Mouse (Mus musculus): ENCODE data around the gene 1700012B09Rik. TPM values are rescaled to one million over a fixed set of nuclear protein-coding genes. Genes with fewer than 3 reads are reported as not detected.

The 1700012B09Rik gene
- not detected for polyA plus RNA-seq (2014; fragmentation: Illumina TruSeq; extraction: RNeasy Lipid Tissue Mini Kit (QIAGEN cat#74804); ENCODE audit: low read depth, low replicate concordance)

GRCm38 (mm10) chr9:14770803-14771471 lies at the start of gene 1700012B09Rik:
Gene 1700012B09Rik (minus strand): TSS chr9:14771030.

GRCm38 (mm10) chr9:14784039-14785002 lies 13.5 kb upstream of the 1700012B09Rik start, which contains the start of the genes Mre11a and Ankrd49:
Gene Mre11a (plus strand): TSS chr9:14784654.
Gene Ankrd49 (minus strand): TSS chr9:14784856.

GRCm38 (mm10) chr9:14752001-14752522 lies 18.8 kb downstream of the 1700012B09Rik start, which contains the start of gene Fut4:
Gene Fut4 (minus strand): TSS chr9:14752393.

GRCm38 (mm10) chr9:14740151-14740924 lies 30.5 kb downstream of the 1700012B09Rik start, which contains the start of gene Piwil4:
Gene Piwil4 (minus strand): TSS chr9:14740733.

Other genes starting within 250 kb of the 1700012B09Rik start
- 8.5 TPM for gene Amotl1, start 126.0 kb downstream of the 1700012B09Rik start, polyA plus RNA-seq (2014; fragmentation: Illumina TruSeq; extraction: RNeasy Lipid Tissue Mini Kit (QIAGEN cat#74804); ENCODE audit: low read depth, low replicate concordance)
- gene Piwil4, start 30.3 kb downstream of the 1700012B09Rik start, polyA plus RNA-seq (2014; fragmentation: Illumina TruSeq; extraction: RNeasy Lipid Tissue Mini Kit (QIAGEN cat#74804); ENCODE audit: low read depth, low replicate concordance) = 4.0 TPM
- gene Fut4, start 18.6 kb downstream of the 1700012B09Rik start, polyA plus RNA-seq (2014; fragmentation: Illumina TruSeq; extraction: RNeasy Lipid Tissue Mini Kit (QIAGEN cat#74804); ENCODE audit: low read depth, low replicate concordance) = 85.7 TPM
- gene Mre11a, start 13.6 kb upstream of the 1700012B09Rik start, polyA plus RNA-seq (2014; fragmentation: Illumina TruSeq; extraction: RNeasy Lipid Tissue Mini Kit (QIAGEN cat#74804); ENCODE audit: low read depth, low replicate concordance) = 54.9 TPM
- 63.7 TPM for gene Ankrd49, start 13.8 kb upstream of the 1700012B09Rik start, polyA plus RNA-seq (2014; fragmentation: Illumina TruSeq; extraction: RNeasy Lipid Tissue Mini Kit (QIAGEN cat#74804); ENCODE audit: low read depth, low replicate concordance)
- 0.60 TPM for gene Gpr83, start 89.2 kb upstream of the 1700012B09Rik start, polyA plus RNA-seq (2014; fragmentation: Illumina TruSeq; extraction: RNeasy Lipid Tissue Mini Kit (QIAGEN cat#74804); ENCODE audit: low read depth, low replicate concordance)
- gene Izumo1r, start 132.9 kb upstream of the 1700012B09Rik start, polyA plus RNA-seq (2014; fragmentation: Illumina TruSeq; extraction: RNeasy Lipid Tissue Mini Kit (QIAGEN cat#74804); ENCODE audit: low read depth, low replicate concordance) = not detected

All from sigmoid colon, adult 10 weeks (tissue).